Mouse (Mus musculus) large intestine, adult 2 months (tissue): ENCODE measurements around the gene Pnmt. TPM values are rescaled to one million over a fixed set of nuclear protein-coding genes. Genes with fewer than 3 reads are reported as not detected.
A peak's percentile ranks its signal among the peaks of the same experiment; 100 is the strongest.

Experiments
- DNase-seq: peaks from one replicate; pipeline ENCODE4 v3.0.0-alpha.2; 2012; ENCODE audit warnings: low read depth, low spot score
- WGBS: fragments of 180-500 bp; shearing (Covaris S2); methylation state at CpG from one replicate; pipeline ENCODE4 v1.1.7; 2018; 5-methylcytosine and 5-hydroxymethylcytosine counted together
- polyA plus RNA-seq: library from polyadenylated mRNA; depleted of rRNA; stranded (reverse); fragments of >200 nt; gene quantifications from 2 replicates; pipeline ENCODE4 v1.2.3, GENCODE M21; 2012; rRNA removed

The Pnmt gene
- polyA plus RNA-seq, 1 experiment = not detected

DNA sequence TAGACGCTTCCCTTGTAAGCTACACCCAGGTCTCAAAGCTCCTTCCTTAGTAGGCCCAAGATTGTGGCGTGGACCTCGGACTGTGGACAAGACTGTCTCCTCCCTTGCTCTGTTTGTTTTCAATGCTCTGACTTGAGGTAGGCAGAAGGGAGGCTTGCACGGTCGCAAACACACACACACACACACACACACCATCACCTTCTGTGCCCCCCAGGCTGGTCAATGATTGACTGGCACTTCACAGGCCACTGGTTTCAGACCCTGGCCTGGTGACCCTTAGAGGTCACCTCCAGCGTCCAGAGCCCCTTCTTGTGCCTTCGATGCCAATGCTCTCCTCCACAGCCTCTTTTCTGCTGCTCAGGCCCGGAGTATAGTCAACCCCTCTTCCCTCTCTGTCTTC, 22.6 kb downstream of the Pnmt start:
- DNase-seq = no peak
- WGBS = 30% methylated on average over 8 of the region's 8 CpGs

DNA sequence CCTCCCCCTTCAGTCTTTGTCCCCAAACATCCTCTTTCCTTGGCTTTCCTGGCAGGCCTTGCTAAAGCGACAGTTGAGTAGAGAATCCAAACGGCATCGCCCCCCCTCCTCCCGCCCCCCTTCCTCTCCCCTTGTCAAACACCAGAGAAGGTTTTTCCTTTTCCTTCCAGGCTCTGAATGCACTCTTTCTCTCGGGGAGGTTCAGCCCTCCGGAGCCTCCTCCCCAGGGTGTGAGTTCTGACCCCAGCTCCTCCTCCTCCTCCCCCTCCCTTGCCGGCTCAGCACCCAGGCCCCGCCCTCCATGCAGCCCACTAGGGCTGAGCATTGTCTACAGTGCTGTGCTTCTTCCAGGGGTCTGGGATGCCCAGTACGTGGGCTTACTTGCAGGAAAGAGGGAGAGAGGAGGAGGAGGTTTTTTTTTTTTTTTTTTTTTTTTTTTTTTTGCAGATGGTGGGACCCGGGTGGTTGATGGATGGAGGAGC, 23.1 kb downstream of the Pnmt start:
- 14% methylated on average over 10 of the region's 10 CpGs for WGBS
- DNase-seq = no peak

DNA sequence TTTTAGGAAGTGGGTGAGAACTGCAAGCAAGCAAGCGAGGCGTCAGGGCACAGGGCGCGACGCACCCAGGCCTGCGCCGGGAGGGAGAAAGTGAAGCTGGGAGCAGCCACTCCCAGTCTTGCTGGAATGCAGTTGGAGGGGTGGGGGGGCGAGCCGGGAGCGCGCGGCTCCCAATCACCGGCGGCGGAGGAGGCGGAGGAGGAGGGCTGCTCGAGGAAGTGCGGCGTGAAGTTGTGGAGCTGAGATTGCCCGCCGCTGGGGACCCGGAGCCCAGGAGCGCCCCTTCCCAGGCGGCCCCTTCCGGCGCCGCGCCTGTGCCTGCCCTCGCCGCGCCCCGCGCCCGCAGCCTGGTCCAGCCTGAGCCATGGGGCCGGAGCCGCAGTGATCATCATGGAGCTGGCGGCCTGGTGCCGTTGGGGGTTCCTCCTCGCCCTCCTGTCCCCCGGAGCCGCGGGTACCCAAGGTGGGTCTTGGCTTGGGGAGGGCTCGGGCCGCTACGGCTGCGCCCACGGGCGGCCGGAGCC, 26.1 kb downstream of the Pnmt start, which contains the start of gene Erbb2:
Gene Erbb2, plus strand, starts transcription at position 198 of the 524 bp plus-strand sequence.
- DNase-seq = no peak
- WGBS = 2% methylated on average over 47 of the region's 49 CpGs

DNA sequence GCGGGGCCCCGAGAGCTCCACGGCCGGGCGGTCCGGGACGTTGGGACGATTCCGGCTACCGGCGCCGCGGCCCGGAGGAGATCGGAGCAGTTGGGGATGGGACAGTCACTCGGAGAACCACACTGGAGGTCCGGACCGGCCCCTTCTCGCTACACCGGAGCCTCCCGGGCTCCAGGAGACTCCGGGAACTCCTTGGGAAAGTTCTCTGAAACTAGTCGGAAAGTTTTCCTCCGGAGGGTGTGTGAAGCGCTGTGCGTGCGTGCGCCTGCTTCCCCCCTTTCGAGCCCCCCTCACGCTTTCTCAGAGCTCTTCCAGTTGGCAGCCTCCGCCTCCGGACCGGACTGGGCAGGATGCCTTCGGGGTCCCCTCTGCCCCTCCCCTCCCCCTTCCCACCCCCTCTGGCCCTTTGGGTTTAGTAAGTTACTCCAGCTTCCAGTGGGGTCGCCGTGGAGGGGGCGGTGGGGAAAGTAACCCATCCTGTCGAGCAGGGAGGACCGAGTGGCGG, 26.6 kb downstream of the Pnmt start:
- no peak for DNase-seq
- under 1% methylated on average over 40 of the region's 40 CpGs for WGBS

DNA sequence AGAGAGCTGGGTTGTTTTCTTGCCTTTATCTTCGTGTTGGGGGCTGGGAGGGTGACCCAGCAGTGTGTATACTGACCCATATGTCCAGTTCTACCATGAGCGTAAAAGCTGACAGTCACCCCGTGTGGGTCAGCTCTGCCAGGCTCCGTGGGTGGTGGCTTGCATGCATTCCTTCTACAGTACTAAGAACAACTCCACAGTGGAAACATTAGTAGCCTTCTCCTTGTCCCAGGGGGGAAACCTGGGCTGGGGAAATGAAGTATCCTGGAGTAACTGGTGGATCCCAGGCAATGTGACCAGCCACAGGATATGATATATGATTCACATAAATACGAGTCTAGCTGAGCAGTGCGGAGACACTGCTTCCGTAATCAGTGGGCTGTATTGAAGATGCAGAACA, 27.5 kb downstream of the Pnmt start:
- WGBS = 8% methylated on average over 7 of the region's 7 CpGs
- no peak for DNase-seq

DNA sequence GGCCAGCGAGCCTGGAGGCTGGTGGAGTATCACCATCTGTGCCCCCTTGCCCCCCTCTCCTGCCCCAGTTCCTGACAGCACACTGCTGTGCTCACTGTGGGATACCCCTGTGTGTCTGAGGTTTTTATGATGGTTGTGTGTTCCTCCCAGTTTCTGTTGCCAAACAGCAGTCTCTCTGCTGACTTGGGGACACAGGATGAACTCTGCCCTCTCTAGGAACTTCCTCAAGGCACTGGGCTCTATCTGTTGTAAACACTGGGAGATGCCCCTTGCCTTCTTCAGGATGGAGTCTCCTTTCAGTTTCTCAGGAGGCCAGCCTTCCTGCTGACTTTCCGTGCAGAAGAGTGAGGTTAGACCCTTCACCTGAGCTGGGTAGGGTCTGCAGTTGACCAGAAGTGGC, 27.9 kb downstream of the Pnmt start:
- 14% methylated on average over 2 of the region's 2 CpGs for WGBS
- DNase-seq = no peak

DNA sequence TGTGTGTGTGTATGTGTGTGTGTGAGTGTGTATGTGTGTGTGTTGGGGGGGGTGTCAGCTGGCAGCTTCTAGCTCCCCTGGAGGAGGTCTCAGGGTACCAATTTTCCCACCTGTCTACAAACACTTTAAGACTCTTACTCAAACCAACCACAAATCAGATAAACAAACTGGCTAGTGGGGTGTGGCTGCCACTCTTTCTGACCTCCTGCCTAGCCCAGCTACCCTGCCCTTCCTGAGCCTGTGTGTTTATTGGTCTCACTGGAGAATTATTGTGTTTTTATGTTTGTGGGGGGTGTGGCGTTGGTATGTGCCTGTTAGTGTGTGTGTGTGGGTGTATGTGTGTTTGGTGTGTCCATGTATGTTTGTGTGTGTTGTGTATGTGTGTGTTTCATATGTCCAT, 30.8 kb downstream of the Pnmt start:
- DNase-seq = no peak
- 23% methylated on average over 1 of the region's 1 CpGs for WGBS

DNA sequence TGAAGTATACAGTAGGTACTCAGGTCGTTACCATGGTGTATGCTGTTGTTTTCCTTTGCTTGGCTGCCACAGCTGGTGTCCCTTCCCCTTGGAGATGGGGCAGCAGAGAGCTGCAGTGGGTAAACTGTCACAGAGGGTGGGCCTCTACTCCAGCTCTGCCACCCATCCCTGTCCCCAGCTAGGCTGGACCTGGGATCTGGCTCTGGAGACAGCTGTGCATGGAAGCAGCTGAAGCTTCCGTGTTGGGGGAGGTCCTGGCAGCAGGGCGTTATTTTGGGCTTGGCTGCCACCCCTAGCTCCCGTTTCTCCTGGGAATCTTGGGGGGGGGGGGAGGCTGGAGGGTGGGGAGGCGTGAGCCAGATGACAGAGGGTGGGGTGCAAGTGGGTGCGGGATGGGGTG, 32.0 kb downstream of the Pnmt start:
- no peak for DNase-seq
- WGBS = 19% methylated on average over 6 of the region's 6 CpGs

DNA sequence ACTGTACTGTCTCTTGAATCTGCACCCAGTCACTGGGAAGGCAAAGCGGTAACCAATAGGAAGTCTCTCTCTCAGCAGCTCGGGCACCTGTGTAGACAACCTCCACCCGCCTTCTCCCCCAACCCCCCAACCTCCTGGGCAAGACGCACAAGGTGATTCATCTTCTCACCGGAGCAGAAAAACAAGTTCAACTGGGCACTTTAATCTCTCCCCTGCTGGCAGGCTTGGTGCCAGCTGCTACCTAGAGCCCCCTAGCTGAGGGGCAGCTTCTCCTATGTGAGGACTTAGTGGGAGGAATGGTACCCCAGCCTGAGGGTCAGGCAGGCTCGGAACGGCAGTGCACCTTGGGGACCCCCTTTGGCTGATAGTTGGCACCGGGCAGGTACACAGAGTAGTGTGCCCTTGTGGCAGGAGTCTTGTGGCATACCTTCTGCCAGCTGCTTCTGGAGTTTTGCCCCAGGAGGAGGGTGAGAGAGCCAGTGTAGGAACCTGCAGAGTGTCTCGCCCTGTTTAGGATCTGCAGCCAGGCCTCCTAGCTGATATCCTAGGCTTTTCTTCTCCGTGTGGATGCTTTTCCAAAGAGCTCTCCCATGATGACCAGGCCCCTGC, 32.8 kb downstream of the Pnmt start:
- 35% methylated on average over 10 of the region's 10 CpGs for WGBS
- no peak for DNase-seq

DNA sequence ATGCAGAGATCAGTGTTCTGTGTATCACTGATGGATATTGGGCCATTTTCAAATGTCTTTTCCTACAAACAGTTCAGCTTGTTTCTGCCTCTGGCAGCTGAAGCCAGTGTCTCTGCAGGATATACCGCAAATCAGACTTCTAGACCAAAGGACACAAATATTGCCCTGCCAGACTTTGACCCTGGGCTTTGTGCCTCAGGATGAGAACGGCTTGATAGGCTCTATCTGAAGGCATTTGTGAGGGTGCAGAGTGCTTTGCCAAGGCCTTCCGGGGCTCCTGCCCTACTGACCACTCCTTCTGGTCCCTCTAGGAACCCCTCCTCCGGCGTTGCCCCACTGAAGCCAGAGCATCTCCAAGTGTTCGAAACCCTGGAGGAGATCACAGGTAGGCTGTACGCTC, 40.3 kb downstream of the Pnmt start:
- WGBS = 45% methylated on average over 7 of the region's 7 CpGs
- no peak for DNase-seq

DNA sequence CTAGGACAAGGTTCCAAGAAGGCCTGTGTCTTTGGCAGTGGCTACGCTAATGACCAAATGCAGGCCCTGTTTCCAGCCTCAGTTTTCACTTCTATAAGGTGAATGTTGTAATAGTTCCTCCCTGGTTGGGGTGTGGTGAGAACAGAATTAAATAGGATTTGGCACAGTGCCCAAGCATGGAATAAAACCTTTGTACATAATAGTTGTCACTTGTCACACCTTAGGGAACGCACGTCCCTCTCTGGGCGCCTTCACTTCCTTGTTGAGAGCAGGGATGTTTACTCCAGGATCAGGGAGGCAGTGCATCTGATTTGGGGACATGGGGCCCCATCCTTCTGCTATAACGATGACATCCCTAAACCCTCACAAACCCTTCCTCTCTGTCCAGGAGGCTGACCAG, 42.2 kb downstream of the Pnmt start:
- WGBS = 33% methylated on average over 5 of the region's 5 CpGs
- DNase-seq = peak; percentile 99

DNA sequence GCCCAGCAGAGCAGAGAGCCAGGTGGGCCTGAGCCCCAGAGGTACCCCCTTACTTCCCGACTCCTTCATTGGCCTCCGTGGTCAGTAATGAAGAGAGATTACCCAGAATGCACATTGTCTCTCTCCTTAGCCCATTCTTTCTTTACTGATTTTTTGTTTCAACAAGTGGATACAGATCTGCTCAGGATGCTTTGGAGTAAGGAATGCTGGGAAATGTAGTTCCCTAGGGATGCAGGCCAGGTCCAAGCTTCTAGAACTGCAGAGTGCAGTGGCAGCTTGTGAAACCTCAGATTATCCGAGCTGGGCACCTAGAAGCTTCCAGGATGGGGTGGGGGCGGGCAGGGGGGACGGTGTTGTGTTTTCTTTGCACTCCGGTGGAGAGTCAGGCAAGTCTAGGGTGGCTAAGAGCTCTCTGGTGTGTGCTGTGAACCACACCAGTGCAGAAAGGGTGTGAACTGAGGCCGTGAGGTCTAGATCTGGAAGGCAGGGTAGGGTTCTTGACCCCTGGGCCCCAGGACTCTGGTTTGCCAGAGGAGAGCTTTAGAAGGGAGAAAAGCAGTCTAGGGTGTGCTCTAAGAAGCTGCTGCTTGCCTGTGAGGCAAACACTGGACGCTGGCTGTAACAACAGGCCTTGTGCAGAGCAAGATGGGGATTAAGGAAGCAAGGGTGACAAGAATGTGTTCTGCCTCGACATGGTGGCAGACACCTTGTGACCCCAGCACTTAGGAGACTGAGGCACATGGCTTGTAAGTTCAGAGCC, 45.7 kb downstream of the Pnmt start:
- WGBS = 84% methylated on average over 9 of the region's 9 CpGs

DNA sequence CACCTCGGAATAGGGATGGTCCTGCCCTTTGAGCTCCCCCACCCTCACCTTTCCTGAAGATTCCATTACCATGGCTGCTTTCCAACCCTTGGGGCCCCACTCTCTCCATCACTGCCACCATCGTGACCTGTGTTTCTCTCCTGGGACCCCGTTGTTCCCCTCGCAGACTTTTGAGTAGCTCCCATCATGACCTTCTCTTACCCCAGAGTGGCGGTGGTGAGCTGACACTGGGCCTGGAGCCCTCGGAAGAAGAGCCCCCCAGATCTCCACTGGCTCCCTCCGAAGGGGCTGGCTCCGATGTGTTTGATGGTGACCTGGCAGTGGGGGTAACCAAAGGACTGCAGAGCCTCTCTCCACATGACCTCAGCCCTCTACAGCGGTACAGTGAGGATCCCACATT, 49.5 kb downstream of the Pnmt start:
- no peak for DNase-seq
- 90% methylated on average over 9 of the region's 9 CpGs for WGBS

More for the DNA sequence above, 45.7 kb downstream of the Pnmt start:
- DNase-seq = no peak

DNA sequence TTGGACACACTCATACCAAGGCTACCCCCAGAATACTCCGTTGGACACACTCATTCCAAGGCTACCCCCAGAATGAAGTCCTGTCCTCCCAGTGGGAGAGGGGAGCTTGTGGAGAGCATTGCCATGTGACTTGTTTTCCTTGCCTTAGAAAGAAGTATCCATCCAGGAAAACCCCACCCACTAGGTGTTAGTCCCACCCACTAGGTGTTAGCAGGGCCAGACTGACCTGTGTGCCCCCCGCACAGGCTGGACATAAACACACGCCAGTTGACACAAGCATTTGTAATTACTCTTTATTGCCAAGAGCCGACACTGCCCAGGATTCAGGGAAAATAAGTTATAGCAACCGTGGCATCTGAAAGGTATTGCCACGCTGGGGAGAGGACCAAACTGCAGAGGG, 51.2 kb downstream of the Pnmt start:
- WGBS = 43% methylated on average over 6 of the region's 6 CpGs

More for the DNA sequence above, 51.2 kb downstream of the Pnmt start:
- no peak for DNase-seq

Other genes with a start within 250 kb of the Pnmt start
- 5.4 and 8.2 TPM in 2 replicates for gene Fbxl20, start 236.0 kb upstream of the Pnmt start, polyA plus RNA-seq
- gene Med1, start 193.2 kb upstream of the Pnmt start, polyA plus RNA-seq = 7.5 and 14.6 TPM in 2 replicates
- 8.5 and 14.0 TPM in 2 replicates for gene Cdk12, start 183.4 kb upstream of the Pnmt start, polyA plus RNA-seq
- 0.04 TPM in 1 of 2 replicates, not detected in the other for gene Neurod2, start 56.8 kb upstream of the Pnmt start, polyA plus RNA-seq
- 382 and 459 TPM in 2 replicates for gene Ppp1r1b, start 38.0 kb upstream of the Pnmt start, polyA plus RNA-seq
- gene Stard3, start 28.1 kb upstream of the Pnmt start, polyA plus RNA-seq = 68.3 and 98.9 TPM in 2 replicates
- gene Tcap, start 2.6 kb upstream of the Pnmt start, polyA plus RNA-seq = 0.60 and 0.69 TPM in 2 replicates
- 34.0 and 37.9 TPM in 2 replicates for gene Pgap3, start 14.0 kb downstream of the Pnmt start, polyA plus RNA-seq
- gene Erbb2, start 26.0 kb downstream of the Pnmt start, polyA plus RNA-seq = 62.1 and 92.7 TPM in 2 replicates
- 72.4 and 90.3 TPM in 2 replicates for gene Mien1, start 52.5 kb downstream of the Pnmt start, polyA plus RNA-seq
- 83.7 and 92.9 TPM in 2 replicates for gene Grb7, start 59.9 kb downstream of the Pnmt start, polyA plus RNA-seq
- 8.1 and 15.1 TPM in 2 replicates for gene Ikzf3, start 159.6 kb downstream of the Pnmt start, polyA plus RNA-seq
- gene Zpbp2, start 164.6 kb downstream of the Pnmt start, polyA plus RNA-seq = 0.31 and 0.78 TPM in 2 replicates
- gene Ormdl3, start 200.9 kb downstream of the Pnmt start, polyA plus RNA-seq = 45.7 and 70.2 TPM in 2 replicates
- gene Lrrc3c, start 211.8 kb downstream of the Pnmt start, polyA plus RNA-seq = not detected in 2 replicates
- not detected in 2 replicates for gene Gm12355, start 239.2 kb downstream of the Pnmt start, polyA plus RNA-seq
- not detected in 2 replicates for gene Gsdma3, start 239.9 kb downstream of the Pnmt start, polyA plus RNA-seq